Mouse (Mus musculus) urinary bladder, postnatal 36 days (tissue): ENCODE data around the gene Capg.

Experiments used
- DNase-seq, 2 experiments: peaks; one replicate each; pipeline ENCODE4 v3.0.0; 2022; ENCODE audit warnings: low spot score in 2 of 2, mixed read lengths in 1 of 2

Capg gene

GRCm38 (mm10) chr6:72570644-72571397, 26.6 kb downstream of the Capg start:
- no peak for DNase-seq

DNA sequence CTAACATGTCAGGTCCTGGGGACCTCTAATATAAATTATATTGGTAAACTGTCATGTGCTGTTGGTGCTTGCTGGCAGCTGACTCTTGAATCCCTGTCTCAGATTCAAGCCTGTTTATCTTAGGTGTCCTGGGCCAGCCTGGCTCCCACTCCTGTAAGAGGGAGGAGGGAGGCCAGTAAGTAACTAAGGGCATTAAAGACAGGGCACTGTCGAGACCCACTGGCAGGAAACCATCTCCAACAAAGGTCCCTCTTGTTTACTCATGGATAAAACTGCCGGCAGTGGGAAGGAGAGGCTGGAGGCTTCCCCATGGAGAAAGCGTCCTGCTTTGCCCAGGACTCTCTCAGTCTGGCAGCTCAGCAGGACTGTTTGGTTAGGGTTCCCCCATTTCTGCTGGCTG, 27.6 kb downstream of the Capg start:
- DNase-seq = no peak

- DNase-seq = no peak
These were observed 31.9 kb downstream of the Capg start for GRCm38 (mm10) chr6:72576041-72576440.

DNA sequence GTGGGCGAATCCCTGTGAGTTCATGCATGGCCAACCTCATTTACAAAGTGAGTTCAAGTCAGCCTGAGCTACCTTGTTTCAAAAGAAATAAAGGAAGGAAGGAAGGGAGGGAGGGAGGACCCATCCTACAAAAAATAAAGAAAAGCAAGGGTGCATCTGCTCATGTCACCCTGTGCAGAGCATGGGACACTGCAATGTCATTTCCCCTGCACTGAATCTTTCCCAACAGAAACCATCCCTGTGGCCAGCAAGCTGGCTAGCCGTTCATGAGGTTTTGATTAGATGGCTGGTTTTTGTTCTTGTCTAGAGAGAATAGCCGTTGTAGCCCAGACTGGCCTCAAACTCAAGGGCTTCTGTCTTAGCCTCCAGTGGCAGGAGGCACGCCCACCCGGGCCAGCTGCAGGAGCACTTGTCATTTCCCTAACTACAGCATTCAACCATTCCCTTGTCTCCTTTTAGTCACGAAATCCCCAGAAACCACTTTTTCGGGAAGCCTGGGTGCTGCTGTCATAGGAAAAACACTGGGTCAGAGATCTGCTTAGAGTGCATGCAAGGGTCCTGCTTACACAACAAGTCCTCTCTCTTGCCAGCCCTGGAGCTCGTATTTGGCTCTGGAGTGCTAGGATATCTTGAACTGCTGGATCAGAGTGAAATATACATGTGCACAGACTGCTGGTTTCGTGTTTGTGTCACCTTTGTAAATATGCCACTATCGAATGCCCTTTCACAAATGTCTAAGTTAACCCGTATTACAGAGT, 37.6 kb downstream of the Capg start:
- DNase-seq = peak in 1 of 2 experiments; percentile 33

GRCm38 (mm10) chr6:72583211-72583839, 39.1 kb downstream of the Capg start:
- no peak for DNase-seq

DNA sequence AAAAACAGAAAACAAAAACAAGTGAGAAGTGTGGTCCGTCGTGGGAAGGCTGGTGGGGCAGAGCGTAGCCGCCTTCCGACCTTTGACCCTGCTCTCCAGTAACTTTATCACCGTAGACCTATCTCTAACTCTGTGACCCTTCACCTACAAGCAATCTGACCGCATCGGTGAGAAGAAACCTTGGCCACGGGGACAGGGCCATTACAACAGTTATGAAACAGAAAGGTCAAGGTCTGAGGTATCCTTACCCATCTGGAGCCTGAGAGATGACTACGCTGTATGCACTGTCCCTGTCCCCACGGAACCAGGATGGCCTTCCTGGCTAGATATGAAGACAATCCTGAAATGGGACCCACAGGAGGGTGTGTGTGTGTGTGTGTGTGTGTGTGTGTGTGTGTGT, 40.0 kb downstream of the Capg start:
- no peak for DNase-seq

DNA sequence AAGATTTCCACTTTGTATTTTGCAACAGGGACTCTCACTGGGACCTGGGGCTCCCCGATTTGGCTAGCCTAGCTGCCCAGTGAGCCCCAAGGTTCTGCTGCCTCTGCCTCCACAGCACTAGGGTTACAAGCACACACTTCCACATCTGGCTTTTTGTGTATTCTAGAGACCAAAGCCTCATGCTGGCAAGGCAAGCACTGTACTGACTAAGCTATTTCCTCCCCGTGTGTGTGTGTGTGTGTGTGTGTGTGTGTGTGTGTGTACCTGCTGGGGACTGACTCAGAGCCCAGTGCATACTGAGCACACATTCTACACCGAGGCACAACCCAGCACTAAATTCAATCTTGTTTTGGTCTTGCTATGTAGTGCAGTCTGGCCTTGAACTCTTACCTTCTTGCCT, 42.5 kb downstream of the Capg start:
- DNase-seq = no peak

- no peak for DNase-seq
These were observed 44.1 kb downstream of the Capg start for GRCm38 (mm10) chr6:72588307-72588706.

DNA sequence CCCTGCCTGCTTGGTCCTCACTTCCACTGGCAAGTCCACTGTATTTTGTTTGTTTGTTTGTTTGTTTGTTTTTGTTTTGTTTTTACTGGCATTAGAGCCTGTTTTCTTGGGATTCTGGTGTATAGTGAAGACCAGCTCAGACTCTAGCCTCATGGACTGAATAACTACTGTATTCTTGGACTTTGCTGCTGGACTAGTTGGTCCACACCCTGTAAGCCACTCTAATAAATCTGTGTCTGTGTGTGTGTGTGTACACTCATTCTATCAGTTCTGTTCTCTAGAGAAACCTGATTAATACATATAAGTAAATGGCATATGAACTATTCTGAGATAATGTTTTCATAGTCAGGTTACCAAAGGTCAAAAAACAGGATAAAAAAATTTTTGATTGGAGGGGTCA, 45.9 kb downstream of the Capg start:
- DNase-seq = no peak

DNA sequence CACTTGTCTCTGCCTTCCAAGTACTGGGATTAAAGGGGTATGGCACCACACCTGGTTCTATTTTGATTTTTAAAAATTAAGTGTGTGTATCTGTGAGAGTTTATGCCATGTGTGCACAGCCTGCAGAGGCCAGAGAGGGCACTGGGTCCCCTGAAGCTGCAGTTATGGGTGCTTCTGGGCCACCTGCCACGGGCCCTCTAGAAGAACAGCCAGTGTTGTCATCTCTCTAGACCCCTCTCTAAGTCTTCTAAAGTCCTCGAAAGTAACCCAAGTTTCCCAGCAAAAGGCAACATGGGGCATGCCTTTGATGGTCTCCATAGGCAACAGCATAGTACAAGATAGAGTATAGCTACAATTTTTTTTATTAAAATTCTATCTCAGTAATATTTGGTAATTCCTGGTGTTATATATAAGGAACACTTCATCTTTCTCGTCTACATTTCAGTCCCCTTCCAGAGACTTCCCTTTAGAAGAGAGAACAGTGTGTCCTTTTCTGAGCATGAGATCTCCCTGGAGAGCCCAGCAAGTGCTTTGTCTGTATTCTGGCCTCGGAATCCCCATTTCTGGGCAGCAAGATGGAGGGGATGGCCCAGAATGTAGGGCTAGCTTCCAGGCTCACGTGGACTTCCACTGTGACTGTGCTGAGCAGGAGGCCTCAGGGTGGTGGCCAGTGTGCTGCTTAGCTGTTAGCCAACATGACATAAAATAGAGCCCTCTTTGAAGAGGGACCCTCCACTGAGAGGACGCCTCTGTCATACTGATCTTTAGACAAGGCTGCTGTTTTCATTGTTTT, 49.0 kb downstream of the Capg start:
- DNase-seq = peak in 1 of 2 experiments; percentile 64

DNA sequence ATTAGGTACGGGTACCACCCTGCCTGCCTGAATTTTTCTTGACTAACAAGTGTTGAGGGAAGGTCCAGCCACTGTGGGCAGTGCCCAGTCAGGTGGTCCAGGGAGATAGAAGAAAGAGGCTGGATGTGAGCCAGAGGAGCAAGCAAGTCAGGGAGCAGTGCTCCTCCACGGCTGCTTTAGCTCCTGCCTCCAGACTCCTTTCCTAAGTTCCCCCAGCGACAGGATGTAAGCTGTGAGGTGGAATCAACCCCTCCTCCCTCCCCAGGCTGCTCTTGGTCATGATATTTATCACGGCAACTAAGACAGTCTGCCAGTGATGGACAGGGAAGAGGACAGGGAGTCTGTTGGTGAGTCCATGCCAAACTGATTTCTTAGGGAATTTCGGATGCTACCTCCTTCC, 49.7 kb downstream of the Capg start:
- DNase-seq = no peak

DNA sequence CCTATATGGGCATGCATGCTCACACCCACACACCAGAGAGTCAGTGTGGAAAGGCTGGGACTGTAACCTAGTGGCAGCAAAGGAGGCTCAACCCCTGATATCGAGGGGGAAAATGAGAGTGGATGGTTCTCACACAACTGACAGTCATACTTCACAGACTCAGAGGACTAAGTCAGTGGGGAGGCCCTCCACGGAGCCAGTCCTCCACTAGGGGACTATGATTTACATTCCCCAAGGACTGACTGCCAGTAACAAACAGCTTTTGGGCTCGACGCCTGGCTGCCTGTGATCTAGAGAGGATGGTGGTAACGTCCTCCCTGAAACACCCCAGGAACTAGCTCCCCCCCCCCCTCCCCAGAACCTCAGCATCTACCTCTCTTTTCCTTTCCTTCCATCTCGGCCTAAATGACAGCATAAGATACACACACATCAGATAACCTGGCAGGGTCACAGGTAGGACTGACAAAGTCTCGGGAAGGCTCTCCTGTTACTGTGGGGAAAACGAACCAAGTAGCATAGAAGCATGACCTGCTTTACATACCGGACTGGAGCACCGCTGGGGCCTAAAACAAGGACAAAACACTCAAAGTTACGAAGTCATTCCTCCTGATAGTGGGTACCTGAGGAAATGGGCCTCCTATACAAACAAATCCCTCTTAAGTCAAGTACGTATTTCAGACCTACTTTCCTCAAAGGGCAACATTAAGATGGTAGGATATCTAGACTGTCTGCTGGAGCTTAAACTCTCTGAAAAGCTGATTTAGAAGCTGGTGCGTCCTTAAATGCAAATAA, 53.1 kb downstream of the Capg start:
- no peak for DNase-seq

DNA sequence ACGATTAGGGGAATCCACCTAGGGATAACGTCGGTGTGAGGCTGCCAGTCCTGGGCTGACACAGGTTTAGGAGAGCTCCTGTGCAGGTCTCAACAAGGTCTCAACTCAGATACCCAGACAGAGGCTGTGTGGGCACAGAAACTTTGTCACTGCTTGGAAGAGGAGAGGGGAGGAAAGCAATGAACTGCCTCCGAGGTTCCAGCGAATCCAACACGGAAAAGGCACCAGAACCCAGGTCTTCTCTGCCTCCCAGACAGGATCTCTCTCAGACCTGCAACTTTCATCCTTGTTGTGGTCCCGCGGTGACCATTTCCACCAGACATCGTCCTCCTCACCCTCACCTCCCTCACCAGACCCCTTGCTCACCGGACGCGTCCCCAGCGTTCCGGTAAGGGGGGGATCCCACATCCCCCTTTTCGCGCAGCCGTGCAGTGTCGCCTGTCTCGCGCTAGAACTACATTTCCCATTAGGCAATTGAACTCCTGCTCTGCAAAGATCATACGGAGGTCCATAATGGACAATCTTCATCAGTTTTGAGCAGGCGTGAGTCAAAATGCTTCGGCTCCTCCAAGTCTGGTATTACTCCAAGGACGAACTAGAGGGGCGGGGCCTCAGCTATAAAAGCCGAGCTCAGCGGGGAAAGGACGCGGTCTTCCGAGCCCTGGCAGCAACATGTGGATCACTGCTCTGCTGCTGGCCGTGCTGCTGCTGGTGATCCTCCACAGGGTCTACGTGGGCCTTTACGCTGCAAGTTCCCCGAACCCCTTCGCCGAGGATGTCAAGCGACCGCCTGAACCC, 54.0 kb downstream of the Capg start, which contains the start of the genes Elmod3 and Retsat:
Gene Elmod3 (minus strand): TSS at position 458 of the 798 bp plus-strand sequence.
Gene Retsat (plus strand): TSS at position 520 of the 798 bp plus-strand sequence.
- peak; percentile 95 for DNase-seq

GRCm38 (mm10) chr6:72598791-72599557, 54.8 kb downstream of the Capg start:
- DNase-seq = peak in 1 of 2 experiments; percentile 52

DNA sequence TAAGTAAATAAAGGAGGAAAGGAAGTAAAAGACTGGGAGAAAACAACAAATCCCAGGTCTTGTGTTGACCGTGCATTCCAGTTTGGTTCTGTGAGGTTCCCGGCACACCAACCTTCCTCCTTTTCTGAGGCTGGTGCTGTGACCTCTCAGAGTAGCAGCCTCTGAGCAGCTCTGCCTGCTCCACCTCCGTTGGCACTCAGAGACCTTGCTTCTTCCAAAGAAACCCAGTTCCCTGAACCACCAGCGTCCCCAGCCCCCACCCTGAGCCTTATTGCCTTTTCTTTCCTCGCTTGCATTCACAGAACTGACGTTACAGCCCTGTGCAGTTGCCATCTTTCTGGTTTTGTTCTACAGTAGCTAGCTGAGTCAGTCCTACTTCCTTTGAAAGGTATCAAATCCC, 56.0 kb downstream of the Capg start:
- no peak for DNase-seq

- no peak for DNase-seq
These were observed 56.6 kb downstream of the Capg start for GRCm38 (mm10) chr6:72600771-72601170.

DNA sequence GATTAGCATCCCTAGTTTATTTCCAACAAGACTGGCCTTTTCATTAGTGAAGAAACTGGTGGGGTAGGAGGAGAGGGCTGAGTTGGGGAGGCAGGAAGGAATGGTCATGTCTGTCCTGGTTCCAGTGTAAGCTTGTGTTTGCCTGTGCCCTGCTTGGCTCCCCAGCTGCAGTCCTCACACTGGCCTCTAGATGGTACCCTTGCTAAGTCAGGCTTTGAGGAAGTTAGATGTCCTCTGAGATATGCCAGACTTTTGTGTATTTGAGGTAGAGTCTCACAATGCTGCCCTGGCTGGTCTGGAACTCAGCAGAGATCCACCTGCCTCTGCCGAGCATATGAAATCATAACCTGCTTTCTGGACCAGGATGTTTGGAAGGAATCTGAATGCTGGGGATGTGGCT, 57.5 kb downstream of the Capg start:
- peak; percentile 74 to 82 for DNase-seq

- DNase-seq = no peak
These were observed 59.9 kb downstream of the Capg start for GRCm38 (mm10) chr6:72604066-72604465.

DNA sequence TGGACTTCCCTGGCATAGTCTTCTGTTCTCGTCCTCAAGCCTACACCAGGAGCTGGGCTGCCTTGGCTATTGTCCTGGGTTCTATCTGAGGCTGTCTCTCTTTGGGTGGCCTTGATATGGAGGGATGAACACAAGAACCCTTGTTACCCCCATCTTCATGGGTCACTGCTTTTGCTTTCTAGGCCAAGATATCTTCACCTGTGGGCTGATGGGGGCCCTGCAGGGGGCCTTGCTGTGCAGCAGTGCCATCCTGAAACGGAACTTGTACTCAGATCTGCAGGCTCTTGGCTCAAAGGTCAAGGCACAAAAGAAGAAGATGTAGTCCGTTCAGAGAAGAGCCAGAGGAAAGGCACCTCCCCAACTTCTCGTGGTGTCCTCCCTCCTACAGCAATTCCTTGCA, 62.9 kb downstream of the Capg start:
- DNase-seq = no peak
